Mouse (Mus musculus) brain, adult 2 months (tissue): ENCODE data around the gene Slc5a5.

Experiments used
- DNase-seq: peaks from one replicate; pipeline ENCODE4 v3.0.0; 2011; ENCODE audit warnings: low read depth, low spot score

Gene Slc5a5

DNA sequence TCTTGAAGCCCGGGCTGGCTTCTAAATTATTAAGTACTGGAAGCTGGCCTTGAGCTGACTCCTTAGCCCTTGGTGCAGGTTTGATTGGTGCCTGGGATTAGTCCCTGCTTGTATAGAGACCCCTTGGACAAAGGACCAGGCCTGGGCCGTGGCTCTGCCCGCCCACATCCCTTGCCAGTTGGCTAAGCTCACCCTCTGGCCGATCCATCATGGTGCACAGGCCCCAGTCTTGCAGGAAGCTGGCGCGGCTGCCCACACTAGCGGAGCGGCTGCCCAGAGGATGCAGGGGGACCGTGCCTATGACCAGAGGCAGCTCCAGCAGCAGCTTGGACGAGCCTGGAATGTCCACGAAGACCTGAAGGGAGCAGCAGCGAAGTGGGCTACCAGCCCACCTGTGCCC lies 55.9 kb downstream of the Slc5a5 start:
- DNase-seq, result no peak

GRCm38 (mm10) chr8:70834071-70834470 lies 58.5 kb downstream of the Slc5a5 start:
- DNase-seq, result no peak

- peak; percentile 76 for DNase-seq
Observed at GRCm38 (mm10) chr8:70833520-70833919, 59.0 kb downstream of the Slc5a5 start.

DNA sequence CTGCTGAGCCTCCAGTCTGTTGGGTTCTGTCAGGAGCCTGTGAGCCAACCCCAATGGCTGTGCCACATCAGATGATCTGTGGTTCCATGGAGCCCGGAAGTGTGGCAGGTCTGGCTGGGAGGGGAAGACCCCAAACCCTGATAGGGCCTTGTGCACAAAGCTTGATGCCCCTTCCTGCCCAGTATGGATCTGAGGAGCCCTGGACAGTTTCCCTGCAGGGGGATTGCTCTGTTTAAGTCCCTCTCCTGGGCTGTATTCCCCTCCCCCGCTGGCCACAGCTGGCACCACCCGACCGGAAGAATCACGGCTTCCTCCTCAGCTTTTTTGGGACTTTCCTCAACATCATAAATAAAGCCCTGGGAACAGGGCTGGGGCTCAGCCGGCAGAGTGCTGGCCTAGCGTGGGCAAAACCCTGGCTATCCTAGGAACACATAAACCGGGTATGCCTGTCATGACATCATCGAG lies 59.5 kb downstream of the Slc5a5 start:
- no peak for DNase-seq
